Mouse (Mus musculus): ENCODE measurements around the gene Pafah1b2.
A peak's percentile ranks its signal among the peaks of the same experiment; 100 is the strongest.

Pafah1b2 gene

DNA sequence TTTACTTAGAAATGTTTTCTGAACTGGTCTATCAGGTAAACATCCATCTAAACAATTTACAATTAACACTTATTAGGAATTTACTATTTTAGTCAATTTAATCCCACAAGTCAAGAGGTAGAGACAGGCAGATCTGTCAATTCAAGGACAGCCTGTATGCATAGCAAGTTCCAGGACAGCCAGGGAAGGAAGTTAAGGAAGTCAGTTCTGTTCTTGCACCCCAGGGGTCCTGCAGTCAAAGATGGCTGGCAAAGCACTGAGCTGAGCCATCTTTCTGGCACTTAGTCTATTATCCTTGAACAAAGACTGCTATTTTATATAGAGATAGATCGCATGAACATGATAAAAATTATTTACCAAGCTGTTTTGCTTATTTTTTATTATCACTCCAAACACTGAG is 31.9 kb downstream of the Pafah1b2 start:
- DNase-seq = no peak

DNA sequence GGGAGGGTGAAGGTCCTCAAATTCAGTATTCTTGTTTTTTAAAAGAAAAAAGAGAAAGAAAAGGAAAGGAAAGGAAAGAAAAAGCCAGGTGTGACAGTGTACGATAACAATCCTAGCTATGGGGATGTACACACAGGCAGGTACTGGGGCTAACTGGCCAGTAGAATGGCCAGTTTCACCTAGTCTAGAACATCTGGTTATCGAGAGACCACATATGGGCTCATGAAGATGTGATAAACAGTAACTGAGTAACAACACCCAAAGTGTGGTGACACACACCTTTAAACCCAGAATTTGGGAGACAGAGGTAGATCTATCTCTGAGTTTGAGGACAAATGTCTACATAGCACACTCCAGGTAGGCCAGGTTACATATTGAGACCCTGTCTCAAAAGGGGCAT is 32.7 kb downstream of the Pafah1b2 start:
- no peak for DNase-seq

DNA sequence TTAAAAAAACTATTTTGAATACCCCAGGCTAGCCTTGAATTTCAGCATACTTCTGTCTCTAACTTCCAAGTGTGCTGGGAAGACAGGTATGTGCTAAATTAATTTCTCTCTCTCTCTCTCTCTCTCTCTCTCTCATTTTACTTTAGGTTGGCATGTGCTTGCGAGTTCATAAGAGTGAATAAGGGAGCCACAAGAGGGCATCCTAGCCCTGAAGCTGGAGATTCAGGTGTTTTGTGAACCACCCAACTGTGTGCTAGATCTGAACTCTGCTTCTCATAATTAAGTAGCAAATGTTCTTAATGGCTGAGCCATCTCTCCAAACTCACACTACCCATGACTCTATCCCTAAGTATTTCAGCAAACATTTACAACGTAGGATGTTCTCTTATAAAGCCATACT is 35.6 kb downstream of the Pafah1b2 start:
- DNase-seq = no peak

DNA sequence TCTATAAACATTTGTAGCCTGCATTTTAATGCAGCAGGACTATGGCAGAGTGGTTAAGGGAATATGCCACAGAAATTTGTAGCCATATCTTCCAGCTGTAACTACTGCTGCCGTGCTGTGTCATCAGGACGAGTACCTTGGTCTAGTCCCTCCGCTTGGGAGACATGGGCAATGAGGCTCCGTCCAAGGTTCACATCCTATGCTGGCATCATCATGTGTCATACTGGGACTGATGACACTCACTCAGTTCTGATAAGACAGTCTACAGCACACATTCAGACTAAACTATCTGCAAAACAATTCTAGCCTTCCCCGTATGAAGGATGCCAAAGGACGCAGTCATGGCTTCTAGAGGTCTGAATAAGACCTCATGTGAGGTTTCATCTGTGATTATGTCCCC is 48.9 kb downstream of the Pafah1b2 start:
- DNase-seq = no peak

DNA sequence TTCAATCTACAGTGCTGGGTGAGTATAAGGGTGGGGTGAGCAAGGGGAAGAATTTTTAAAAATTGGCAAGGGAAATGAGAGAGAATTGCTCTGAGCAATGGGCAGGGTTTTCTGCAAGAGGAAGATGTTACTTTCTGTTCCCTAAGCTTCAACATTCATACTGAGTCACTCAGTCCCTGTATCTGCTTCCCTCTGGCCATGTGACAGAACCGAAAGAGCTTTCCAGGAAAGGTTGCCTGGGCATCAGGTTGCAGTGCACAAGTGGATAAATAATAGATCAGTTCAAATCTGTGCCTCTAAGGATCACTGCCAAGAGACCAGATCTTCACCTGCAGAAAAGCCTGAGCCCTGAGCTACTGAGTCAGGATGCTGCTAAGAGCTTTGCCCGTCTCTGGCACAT is 50.6 kb downstream of the Pafah1b2 start:
- DNase-seq = peak; percentile 37 to 52

DNA sequence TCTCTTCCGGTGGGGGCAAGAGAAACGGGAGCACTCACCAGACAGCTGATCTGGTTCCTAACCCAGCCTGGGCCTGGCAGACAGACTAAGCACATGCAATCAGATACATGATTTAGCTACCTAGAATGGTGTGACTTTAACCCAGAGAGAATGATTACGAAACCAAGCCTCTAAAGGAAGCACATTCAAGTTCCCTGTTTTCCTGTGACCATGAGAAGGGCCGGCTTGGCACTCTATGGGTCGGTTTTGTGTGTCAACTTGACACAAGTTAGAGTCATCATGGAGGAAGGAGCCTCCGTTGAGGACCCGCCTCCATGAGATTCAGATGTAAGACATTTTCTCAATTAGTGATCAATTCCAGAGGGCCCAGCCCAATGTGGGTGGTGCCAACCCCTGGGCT is 52.8 kb downstream of the Pafah1b2 start:
- peak; percentile 40 to 45 for DNase-seq

DNA sequence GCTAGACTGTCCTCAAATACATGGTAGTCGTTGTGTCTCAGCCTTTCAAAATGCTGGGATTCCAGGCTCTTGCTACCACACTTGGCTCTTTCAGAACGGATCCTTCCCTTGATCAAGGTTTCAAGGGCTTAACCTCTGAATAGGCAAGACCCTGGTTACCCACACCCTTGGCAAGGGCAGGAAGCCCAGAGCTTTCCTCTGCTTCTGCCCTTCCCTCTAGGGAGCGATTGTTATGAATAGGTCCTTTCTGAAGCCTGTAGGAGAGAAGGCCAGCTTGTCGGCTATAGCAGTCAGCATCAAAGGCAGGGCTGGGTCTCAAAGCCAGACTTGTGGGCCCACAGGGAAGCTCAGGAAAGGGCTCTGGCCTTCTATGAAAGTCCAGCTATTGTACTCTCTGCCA is 53.6 kb downstream of the Pafah1b2 start:
- DNase-seq = no peak

DNA sequence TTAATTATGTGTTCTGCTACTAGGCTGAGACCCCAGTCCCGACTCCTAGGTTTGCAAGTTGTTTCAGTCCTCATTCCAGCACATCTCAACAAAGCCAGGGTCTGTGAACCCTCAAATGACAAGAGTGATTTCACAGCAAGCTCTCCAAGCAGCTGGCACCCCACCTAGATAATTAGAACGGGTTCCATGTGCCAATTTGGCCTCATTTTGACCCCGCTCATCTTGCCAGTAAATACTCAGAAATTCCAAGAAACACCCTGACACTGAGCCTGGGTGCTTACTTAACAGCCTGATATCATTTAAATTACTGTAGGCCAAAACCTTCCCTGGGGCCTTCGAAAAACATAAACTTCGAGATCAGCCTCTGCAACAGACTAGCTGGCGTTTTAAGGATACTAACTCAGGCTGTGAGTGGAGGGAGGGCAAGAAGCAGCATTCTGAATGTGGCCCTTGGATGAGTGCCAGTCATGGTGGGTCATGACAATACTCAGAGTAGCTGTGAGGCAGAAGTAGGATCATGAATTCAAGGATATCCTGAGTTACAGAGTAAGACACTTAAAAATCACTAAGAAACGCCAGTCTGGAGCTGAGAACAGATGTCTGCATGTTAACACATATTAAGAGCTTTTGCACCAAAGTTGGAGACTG is 54.3 kb downstream of the Pafah1b2 start:
- peak in 1 of 2 experiments; percentile 32 for DNase-seq

DNA sequence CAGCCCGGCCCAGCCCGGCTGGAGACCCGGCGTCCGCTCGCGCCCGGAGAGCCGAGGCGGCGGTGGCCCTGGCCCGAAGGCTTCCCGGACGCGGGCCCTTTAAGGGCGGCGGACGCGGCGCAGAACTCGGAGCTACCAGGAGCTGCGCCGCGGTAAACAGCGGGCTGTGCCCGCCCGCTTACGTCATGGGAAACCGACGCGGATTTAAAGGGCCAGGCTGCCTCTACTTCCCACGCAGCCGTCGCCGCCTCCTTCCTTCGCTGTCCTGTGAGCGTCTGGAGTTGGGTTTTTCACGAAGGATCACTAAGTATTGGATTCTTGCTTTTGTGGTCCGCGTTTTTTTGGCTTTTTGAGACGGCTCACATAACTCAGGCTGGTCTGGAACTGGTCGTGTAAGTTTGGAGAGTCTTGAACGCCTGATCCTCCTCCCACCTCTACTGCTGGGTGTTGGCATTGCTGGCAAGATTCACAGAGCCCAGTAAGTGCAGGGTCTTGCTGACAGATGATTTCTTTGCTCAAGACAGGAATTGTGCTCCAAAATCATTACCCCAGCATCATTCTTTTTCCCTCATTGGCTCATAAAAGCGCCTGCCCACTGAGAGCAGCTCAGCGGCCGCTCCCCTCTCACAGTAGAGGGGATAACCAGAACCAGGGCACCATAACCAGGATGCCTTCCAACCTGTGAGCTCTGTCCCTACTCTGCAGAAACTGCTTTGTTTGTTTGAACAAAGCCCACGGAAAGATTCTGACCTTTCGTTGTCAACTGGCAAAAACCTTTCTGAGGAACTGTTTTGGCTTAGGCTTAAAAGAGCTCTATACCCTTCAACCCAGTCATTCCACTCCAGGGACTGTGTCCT is 57.2 kb downstream of the Pafah1b2 start, which contains the start of gene Sidt2:
TSS of gene Sidt2 (minus strand) at position 152 of the 857 bp plus-strand sequence.
- peak; percentile 91 for DNase-seq

DNA sequence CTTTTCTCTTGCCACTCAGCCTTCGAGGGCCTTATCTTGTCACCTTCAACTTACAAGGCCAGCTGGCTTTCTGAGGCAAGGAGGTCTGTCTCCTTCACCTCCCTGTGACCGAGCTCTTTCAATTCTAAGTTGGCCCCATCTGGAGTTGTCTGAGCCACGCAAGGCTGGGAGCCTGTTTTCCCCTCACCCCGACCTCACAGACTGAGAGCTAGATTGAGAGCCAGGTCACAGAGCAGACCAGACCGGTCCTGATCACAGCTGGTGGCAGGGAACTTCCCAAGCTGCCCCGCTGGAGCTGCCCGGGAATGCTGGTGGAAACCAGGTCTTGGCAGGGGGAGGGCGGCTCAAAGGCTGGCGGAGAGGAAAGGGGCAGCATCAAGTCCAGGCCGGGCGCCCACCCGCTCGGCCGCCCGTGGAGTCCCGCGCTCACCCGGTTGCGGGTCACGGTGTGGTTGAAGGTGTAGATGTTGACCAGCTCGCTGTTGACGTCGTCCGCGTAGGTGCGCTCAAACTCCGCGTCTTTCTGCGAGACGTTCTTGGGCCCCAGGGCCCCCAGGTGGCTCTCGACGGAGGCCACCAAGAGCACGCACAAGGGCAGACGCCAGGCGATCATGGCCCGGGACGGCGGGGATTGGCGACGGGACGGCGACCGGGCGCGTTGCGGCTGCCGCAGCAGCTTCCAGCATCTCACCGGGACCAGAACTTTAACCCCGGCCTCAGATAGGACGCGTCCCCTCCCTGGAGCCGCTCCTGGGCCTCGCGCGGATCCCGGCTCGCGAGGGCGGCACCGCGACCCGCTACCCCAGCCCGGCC is 58.0 kb downstream of the Pafah1b2 start:
- DNase-seq = peak; percentile 50 to 58

DNA sequence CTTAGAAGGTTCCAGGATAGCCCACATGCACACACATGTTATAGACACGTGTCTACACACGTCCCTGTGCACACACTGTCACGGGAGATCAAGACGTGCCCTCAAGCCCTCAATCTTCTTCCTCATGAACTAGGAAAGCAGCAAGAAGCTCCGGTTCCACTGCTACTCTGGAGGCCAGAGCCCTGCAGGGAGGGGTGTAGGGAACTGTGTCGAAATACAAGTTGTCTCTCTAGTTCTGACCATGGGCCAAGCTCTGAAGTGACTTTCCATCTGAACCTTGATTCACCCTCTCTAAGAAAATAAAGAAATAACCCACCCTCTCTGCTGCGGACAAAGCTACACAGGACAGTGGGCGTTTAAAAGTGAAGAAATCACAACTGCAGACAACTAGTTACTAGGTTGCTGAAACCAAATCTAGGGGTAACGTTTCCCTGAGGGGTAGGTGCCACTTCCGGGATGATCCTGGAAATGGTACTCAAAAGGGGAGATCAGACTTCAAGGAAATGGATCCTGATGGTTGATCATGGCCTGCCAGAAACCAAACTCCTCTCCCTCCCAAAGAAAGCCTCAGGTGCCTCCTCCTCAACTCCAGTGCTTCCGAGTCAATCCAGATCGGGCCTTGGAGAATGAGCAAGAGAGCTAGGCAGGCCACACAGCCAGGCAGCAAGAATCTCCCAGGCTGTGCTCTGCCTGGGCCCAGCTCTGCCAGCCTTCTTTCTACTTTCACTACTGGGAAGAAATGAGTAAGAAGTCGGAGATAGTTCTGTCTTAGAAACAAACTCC is 58.8 kb downstream of the Pafah1b2 start:
- DNase-seq = peak in 1 of 2 experiments; percentile 62

DNA sequence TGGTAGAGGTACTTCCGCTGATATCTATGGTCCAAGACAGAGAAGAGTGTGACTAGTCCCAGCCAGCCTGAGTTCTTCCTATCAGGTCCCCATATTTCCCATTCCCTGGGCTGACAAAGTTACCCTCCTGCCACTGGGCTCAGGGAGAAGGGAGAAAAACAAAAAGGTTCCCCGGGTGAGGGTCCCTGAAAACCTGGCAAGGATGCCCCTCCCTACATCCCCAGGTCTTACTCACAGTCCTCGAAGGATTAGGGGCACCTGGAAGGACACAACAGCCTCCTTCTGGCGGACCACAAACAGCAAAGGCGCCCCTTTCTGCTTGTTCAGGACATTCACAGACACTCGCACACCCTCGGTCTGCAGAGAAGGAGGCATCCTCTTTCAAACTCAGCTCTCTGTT is 59.6 kb downstream of the Pafah1b2 start:
- no peak for DNase-seq

DNA sequence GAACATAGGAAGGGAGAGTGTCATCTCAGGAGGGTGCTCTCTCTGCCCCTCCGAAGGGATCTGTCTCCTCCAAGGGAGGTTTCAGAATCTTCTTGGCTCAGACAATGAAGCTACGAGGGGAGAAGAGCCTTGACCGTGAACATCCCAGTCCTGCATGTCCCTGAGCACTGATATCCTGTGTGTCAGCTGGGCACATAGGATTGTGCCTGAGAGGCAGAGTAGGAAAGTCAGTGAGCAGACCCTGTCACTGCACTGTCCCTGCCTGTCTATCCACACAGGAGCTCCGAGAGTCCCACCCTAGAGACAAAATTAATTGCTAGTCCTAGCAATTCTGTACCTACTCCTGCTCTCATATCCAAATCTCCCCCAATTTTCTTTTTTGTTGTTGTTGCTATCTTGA is 60.4 kb downstream of the Pafah1b2 start:
- DNase-seq = no peak

DNA sequence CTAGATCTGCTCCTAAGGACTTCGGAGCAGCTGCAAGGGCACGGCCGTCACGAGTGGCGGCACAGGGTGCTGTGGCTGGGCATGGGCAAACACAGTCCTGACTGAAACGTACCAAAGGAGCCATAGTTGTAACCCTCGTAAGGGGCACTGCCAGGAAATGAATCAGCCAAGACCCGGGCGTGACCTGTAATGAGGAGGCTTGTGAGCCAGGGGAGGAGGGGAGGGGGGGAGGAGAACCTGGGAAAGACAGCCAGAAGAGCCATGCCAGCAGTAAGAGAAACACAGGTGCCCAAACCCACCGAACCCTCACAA is 65.7 kb downstream of the Pafah1b2 start:
- no peak for DNase-seq

DNA sequence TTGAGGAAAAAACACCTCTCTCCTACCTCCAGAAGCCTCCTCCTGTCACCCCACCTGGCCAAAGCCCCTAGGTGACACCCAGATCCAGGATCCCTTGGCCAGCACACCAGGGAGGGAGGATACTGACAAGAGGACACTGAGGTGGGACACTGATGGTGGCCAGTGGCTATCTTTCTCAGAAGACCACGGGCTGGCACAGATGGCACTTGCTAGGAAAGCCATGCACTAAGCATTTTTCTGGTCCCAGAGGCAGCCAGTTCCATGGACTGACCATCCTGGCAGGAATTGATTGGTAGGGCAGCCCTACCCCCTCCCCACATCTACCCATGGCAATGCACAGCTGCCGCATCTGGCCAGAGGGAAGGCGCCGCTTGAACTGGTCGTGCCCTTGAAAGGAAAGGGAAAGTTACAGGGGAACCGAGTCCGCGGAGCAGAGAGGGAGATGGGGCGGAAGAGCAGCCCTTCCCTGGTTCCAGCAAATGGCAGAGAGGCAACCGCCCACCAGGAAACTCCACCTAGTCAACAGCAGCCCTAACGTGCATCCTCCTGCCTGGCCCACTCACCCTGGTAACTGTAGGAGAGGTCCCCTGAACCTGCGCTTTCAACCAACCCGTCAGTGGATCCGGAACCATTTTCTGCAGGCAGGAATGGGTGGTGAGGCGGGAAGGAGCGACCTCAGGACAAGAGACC is 66.2 kb downstream of the Pafah1b2 start:
- no peak for DNase-seq

DNA sequence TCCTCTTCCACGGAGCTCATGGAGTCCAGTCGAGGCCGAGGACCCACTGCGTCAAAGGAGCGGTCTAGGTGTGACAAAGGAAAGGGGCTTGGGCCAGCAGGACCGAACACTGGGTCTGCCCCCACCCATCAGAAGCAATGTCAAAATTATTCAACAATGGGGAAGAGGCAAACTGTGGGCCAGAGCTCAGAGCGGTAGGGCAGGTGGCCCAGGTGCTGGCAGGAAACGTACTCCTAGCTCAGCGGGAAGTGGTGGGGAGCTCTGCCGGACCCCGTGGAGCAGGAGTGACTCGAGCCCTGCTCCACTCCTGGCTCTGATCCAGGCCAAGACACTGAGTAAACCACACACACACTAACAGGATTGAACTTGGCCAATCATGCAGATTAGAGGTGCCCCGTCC is 66.8 kb downstream of the Pafah1b2 start:
- DNase-seq = no peak

DNA sequence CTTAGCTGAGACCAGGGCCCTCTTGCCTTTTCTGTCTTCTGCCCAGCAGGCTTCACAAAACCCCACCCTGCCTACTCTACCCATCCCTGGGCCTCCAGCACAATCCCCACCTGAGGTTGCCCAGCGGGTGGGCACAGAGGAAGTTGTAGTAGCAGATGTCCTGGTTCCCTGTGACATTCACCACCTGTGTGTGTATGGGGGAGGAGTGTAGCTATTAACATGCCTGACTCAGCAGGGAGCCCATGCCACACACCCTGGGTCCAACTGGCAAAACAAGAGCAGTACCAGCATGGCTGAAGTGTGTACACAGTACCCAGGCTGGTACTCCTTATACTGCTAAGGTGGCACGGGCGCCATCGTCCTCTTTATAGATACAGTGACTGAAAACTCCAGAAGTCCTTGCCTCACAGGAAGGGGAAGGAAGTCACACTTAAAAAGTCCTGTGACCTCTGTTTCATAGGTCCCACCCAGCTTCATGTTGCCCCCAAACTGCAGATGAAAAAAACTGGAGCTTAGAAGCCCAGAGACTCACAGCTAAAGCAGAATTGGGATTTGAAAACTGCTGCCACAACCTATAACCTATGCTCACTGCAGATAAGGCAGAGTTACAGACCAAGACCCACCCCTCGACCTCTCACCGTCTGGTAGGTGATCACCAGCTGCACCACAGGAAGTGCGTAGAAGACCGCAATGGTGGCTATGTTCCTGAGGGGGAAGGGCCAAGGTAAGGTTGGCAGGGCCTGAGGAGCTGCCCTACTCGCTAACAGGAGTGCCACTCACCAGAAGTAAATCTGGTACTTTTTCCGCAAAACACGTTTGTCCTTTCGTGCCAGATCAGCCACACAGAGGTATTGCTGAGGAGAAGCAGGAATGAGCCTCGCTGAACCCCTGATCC is 67.7 kb downstream of the Pafah1b2 start:
- peak in 1 of 2 experiments; percentile 30 for DNase-seq

DNA sequence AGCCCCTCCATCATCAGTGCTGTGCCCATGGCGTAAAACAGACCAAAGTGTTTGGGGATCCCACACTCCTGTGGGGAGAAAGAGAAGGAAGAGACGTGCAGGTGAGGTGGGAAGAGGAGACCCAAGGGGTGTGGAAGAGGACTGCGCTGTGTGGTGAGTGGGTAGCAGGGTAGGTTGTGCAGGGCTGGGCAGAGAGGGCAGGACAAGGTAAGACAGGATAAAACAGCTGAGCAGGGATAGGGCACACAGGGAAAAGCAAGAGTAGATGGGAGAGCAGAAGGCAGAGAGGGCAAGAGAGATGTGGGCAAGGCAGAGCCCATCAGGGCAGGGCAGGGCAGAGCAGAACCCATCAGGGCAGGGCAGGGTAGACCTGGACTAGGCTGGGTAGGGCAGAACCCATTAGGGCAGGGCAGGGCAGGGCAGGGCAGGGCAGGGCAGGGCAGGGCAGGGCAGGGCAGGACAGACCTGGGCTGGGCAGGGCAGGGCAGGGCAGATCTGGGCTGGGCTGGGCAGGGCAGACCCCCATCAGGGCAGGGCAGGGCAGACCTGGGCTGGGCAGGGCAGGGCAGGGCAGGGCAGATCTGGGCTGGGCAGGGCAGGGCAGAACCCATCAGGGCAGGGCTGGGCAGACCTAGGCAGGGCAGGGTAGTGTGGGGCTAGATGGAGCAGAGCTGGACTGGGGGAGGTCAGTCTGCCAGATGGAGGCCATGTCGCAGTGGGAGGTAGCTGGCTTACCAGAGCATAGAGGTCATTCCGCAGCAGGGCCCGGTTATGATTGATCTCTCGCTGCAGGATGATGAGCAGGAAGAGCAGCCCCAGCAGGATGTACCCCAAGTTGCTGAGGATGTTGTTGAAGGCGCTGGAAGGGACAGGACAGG is 68.6 kb downstream of the Pafah1b2 start:
- no peak for DNase-seq

DNA sequence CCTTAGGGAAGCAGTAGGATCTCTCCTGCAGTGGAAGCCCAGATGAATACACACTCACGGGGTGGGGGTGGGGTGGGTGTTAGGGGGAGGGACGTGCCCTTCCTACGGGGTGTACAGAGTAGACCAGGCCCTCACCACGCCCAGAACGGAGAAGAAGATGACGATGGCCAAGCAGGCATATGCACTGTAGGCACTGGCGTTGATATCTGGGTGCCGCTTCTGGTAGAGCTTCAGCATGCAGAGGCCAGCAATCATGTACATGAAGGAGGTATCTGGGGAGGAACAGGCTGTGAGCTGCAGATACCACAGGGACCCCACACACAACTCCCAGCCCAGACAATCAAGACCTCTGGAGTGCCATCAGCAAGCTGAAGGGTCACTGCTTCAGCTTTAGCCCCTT is 69.6 kb downstream of the Pafah1b2 start:
- no peak for DNase-seq

DNA sequence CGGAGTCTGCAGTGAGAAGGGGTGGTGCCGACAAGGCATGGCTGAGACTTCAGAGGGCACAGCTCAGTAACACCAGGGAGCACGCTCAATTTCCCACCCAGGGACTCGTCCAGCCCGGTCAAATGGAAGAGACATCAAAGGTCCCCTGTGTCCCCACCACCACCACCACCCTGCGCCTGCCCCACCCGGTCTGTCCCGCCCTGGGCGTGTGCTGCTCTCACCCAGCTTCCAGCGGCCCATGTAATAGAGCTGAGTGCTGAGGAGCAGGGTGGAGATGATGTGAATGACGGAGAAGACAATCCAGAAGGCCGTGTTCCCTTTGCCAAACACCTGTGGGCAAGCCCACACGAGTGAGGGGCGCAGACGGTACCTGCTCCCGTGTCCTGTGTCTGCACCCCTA is 70.0 kb downstream of the Pafah1b2 start:
- DNase-seq = no peak
